Mouse (Mus musculus): ENCODE measurements around the gene Tnn. TPM values are rescaled to one million over a fixed set of nuclear protein-coding genes. Genes with fewer than 3 reads are reported as not detected.

Tnn gene
- total and polyA plus RNA-seq, 2 experiments = not detected

GRCm38 (mm10) chr1:160100996-160101395, 52.4 kb downstream of the Tnn start:
- DNase-seq (ENCODE audit: extremely low read depth, low read depth, low spot score) = no peak
- TF ChIP-seq CTCF (IDR thresholded peaks at IDR 0.05; ENCODE audit: low read depth, low read length) (no peak), POLR2A (IDR thresholded peaks at IDR 0.05; ENCODE audit: extremely low read depth, insufficient read depth, low read length) (no peak)
- H3K4me1 ChIP-seq (ENCODE audit: control insufficient read depth, insufficient read depth, low read length) = no peaks in the 10 kb centered on the region
- no peaks in the 10 kb centered on the region for H3K36me3 ChIP-seq (ENCODE audit: control insufficient read depth, insufficient read depth, low read length)
- H3K79me2 ChIP-seq (ENCODE audit: control insufficient read depth, insufficient read depth, low read length) = no peaks in the 10 kb centered on the region
- H3K27ac ChIP-seq (replicated peaks; ENCODE audit: insufficient read depth, low read depth, low read length) = no peak overlapping the region
- H3K27me3 ChIP-seq (ENCODE audit: control insufficient read depth, insufficient read depth, low read length) = no peaks in the 10 kb centered on the region
- no peak overlapping the region for H3K9ac ChIP-seq (ENCODE audit: low read depth, low read length)
- WGBS = 83% methylated on average over 5 of the region's 5 CpGs
- H3K4me3 ChIP-seq (ENCODE audit: insufficient read depth, low read depth, low read length) = no peak overlapping the region

GRCm38 (mm10) chr1:160099659-160100302, 53.6 kb downstream of the Tnn start:
- WGBS = 82% methylated on average over 5 of the region's 5 CpGs
- DNase-seq (ENCODE audit: extremely low read depth, low read depth, low spot score) = no peak
- H3K4me1 ChIP-seq (ENCODE audit: control insufficient read depth, insufficient read depth, low read length) = no peaks in the 10 kb centered on the region
- H3K36me3 ChIP-seq (ENCODE audit: control insufficient read depth, insufficient read depth, low read length) = no peaks in the 10 kb centered on the region
- no peaks in the 10 kb centered on the region for H3K79me2 ChIP-seq (ENCODE audit: control insufficient read depth, insufficient read depth, low read length)
- H3K27ac ChIP-seq (replicated peaks; ENCODE audit: insufficient read depth, low read depth, low read length) = no peak overlapping the region
- no peaks in the 10 kb centered on the region for H3K27me3 ChIP-seq (ENCODE audit: control insufficient read depth, insufficient read depth, low read length)
- TF ChIP-seq CTCF (IDR thresholded peaks at IDR 0.05; ENCODE audit: low read depth, low read length) (no peak), POLR2A (IDR thresholded peaks at IDR 0.05; ENCODE audit: extremely low read depth, insufficient read depth, low read length) (no peak)
- no peak overlapping the region for H3K9ac ChIP-seq (ENCODE audit: low read depth, low read length)
- no peak overlapping the region for H3K4me3 ChIP-seq (ENCODE audit: insufficient read depth, low read depth, low read length)

- DNase-seq (ENCODE audit: extremely low read depth, low read depth, low spot score) = no peak
- no peak for TF ChIP-seq POLR2A (IDR thresholded peaks at IDR 0.05; ENCODE audit: extremely low read depth, insufficient read depth, low read length)
- Histone ChIP-seq H3K36me3 (ENCODE audit: control insufficient read depth, insufficient read depth, low read length) (no peaks in the 10 kb centered on the region), H3K27ac (replicated peaks; ENCODE audit: insufficient read depth, low read depth, low read length) (no peak overlapping the region), H3K9ac (ENCODE audit: low read depth, low read length) (no peak overlapping the region), H3K4me1 (ENCODE audit: control insufficient read depth, insufficient read depth, low read length) (no peaks in the 10 kb centered on the region), H3K79me2 (ENCODE audit: control insufficient read depth, insufficient read depth, low read length) (no peaks in the 10 kb centered on the region), H3K4me3 (ENCODE audit: insufficient read depth, low read depth, low read length) (no peak overlapping the region), H3K27me3 (ENCODE audit: control insufficient read depth, insufficient read depth, low read length) (no peaks in the 10 kb centered on the region)
- WGBS = 77% methylated on average over 2 of the region's 2 CpGs
Observed at GRCm38 (mm10) chr1:160086651-160087050, 66.7 kb downstream of the Tnn start.

GRCm38 (mm10) chr1:160084239-160084638, 69.1 kb downstream of the Tnn start:
- WGBS = 87% methylated on average over 1 of the region's 1 CpGs
- Histone ChIP-seq H3K9ac (ENCODE audit: low read depth, low read length) (no peak overlapping the region), H3K4me3 (ENCODE audit: insufficient read depth, low read depth, low read length) (no peak overlapping the region), H3K27ac (replicated peaks; ENCODE audit: insufficient read depth, low read depth, low read length) (no peak overlapping the region), H3K4me1 (ENCODE audit: control insufficient read depth, insufficient read depth, low read length) (peaks cover 2% of the 10 kb centered on the region; the same call in 1 of the 2 replicates), H3K27me3 (ENCODE audit: control insufficient read depth, insufficient read depth, low read length) (no peaks in the 10 kb centered on the region), H3K79me2 (ENCODE audit: control insufficient read depth, insufficient read depth, low read length) (no peaks in the 10 kb centered on the region), H3K36me3 (ENCODE audit: control insufficient read depth, insufficient read depth, low read length) (no peaks in the 10 kb centered on the region)
- no peak for DNase-seq (ENCODE audit: extremely low read depth, low read depth, low spot score)
- TF ChIP-seq POLR2A (IDR thresholded peaks at IDR 0.05; ENCODE audit: extremely low read depth, insufficient read depth, low read length) (no peak), CTCF (IDR thresholded peaks at IDR 0.05; ENCODE audit: low read depth, low read length) (no peak)

GRCm38 (mm10) chr1:160082647-160083046, 70.7 kb downstream of the Tnn start:
- no peak for TF ChIP-seq CTCF (IDR thresholded peaks at IDR 0.05; ENCODE audit: low read depth, low read length)
- no peak for TF ChIP-seq POLR2A (IDR thresholded peaks at IDR 0.05; ENCODE audit: extremely low read depth, insufficient read depth, low read length)
- Histone ChIP-seq H3K79me2 (ENCODE audit: control insufficient read depth, insufficient read depth, low read length) (no peaks in the 10 kb centered on the region), H3K9ac (ENCODE audit: low read depth, low read length) (no peak overlapping the region), H3K36me3 (ENCODE audit: control insufficient read depth, insufficient read depth, low read length) (peaks cover 3% of the 10 kb centered on the region; the same call in 1 of the 2 replicates), H3K4me3 (ENCODE audit: insufficient read depth, low read depth, low read length) (no peak overlapping the region), H3K27me3 (ENCODE audit: control insufficient read depth, insufficient read depth, low read length) (no peaks in the 10 kb centered on the region), H3K27ac (replicated peaks; ENCODE audit: insufficient read depth, low read depth, low read length) (no peak overlapping the region), H3K4me1 (ENCODE audit: control insufficient read depth, insufficient read depth, low read length) (peaks cover 4% of the 10 kb centered on the region; the same call in 1 of the 2 replicates)
- DNase-seq (ENCODE audit: extremely low read depth, low read depth, low spot score) = no peak
- 87% methylated on average over 1 of the region's 1 CpGs for WGBS

GRCm38 (mm10) chr1:160080800-160081436, 72.5 kb downstream of the Tnn start:
- DNase-seq (ENCODE audit: extremely low read depth, low read depth, low spot score) = peak; percentile 66
- H3K27me3 ChIP-seq (ENCODE audit: control insufficient read depth, insufficient read depth, low read length) = no peaks in the 10 kb centered on the region
- no peak overlapping the region for H3K4me3 ChIP-seq (ENCODE audit: insufficient read depth, low read depth, low read length)
- H3K27ac ChIP-seq (replicated peaks; ENCODE audit: insufficient read depth, low read depth, low read length) = no peak overlapping the region
- H3K79me2 ChIP-seq (ENCODE audit: control insufficient read depth, insufficient read depth, low read length) = no peaks in the 10 kb centered on the region
- TF ChIP-seq POLR2A (IDR thresholded peaks at IDR 0.05; ENCODE audit: extremely low read depth, insufficient read depth, low read length) (no peak), CTCF (IDR thresholded peaks at IDR 0.05; ENCODE audit: low read depth, low read length) (peak; percentile 75)
- 25% methylated on average over 2 of the region's 2 CpGs for WGBS
- H3K4me1 ChIP-seq (ENCODE audit: control insufficient read depth, insufficient read depth, low read length) = peaks cover 4% of the 10 kb centered on the region; the same call in 1 of the 2 replicates
- H3K36me3 ChIP-seq (ENCODE audit: control insufficient read depth, insufficient read depth, low read length) = peaks cover 17% of the 10 kb centered on the region
- H3K9ac ChIP-seq (ENCODE audit: low read depth, low read length) = no peak overlapping the region

Data from liver, adult 2 months (tissue).